Mouse (Mus musculus) megakaryocyte, embryonic 14.5 days (primary cell): ENCODE data around the gene Usp4.

Source experiments
- FLI1 ChIP-seq: IDR thresholded peaks from 2 replicates; pipeline ENCODE4 v1.6.1; 2012; ENCODE audit warnings: low read length, inconsistent platforms, mixed read lengths
- GATA1 ChIP-seq: IDR thresholded peaks from 3 replicates; pipeline ENCODE4 v1.6.1; 2012; ENCODE audit warnings: mixed read lengths, low read length, inconsistent platforms, borderline replicate concordance

- no peak for TF ChIP-seq GATA1
- no peak for TF ChIP-seq FLI1
Observed at GRCm38 (mm10) chr9:108338886-108339781, 8.5 kb upstream of the Usp4 start, which contains the start of gene Gpx1.
